Mouse (Mus musculus): ENCODE data around the gene Gm15737. TPM values are rescaled to one million over a fixed set of nuclear protein-coding genes. Genes with fewer than 3 reads are reported as not detected.

Gm15737 gene
- 0.21 and 0.24 TPM in 2 replicates for polyA plus RNA-seq (2015; fragmentation: Nextera tagmentation; extraction: Ambion mirVana)

DNA sequence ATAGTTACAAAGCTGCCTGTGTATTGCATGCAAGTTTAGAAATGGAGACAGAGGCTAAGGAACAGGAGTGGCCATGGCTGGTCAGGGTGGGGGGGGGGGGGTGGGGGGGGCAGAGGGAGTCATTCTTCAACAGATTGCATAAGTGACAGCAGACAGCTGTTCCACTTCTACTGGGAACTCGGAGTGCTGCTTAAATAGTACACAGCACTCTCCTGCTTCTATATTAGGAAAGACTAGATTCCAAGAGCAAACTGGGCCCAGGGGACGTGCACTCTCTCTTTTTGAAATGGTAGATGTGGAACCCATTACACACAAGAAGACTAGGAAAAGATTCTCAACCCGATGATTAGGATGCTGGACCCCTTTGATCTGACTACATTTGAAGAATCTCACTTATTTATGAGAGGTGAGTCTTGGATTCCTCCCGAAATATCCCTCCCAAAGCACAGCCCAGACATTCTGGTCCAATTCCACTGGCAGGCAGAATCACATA is at the start of gene Gm15737:
Gene Gm15737 (plus strand): TSS at position 269 of the 493 bp plus-strand sequence.
- Histone ChIP-seq H3K27me3 (no peaks in the 10 kb centered on the region), H3K4me2 (peak within 1 kb of the TSS; percentile 44), H3K4me1 (replicated peaks) (peaks cover 27% of the 10 kb centered on the region), H3K27ac (peak within 1 kb of the TSS; percentile 95), H3K9ac (peak within 1 kb of the TSS; percentile 30), H3K9me3 (replicated peaks) (no peaks in the 10 kb centered on the region), H3K36me3 (peaks cover 28% of the 10 kb centered on the region), H3K4me3 (peak within 1 kb of the TSS; percentile 9)
- peak; percentile 89 for ATAC-seq (replicated peaks; ENCODE audit: insufficient number of reproducible peaks, insufficient read depth, low FRiP score, low read depth)
- WGBS: 23% methylated on average over 4 of the region's 4 CpGs

GRCm38 (mm10) chr6:92821606-92822005 is 47.6 kb upstream of the Gm15737 start:
- Histone ChIP-seq H3K36me3 (no peaks in the 10 kb centered on the region), H3K27ac (no peak overlapping the region), H3K27me3 (no peaks in the 10 kb centered on the region), H3K9ac (no peak overlapping the region), H3K4me2 (no peak overlapping the region), H3K4me1 (replicated peaks) (peaks cover 6% of the 10 kb centered on the region), H3K4me3 (no peak overlapping the region), H3K9me3 (replicated peaks) (no peaks in the 10 kb centered on the region)
- WGBS: 65% methylated on average over 5 of the region's 5 CpGs
- ATAC-seq (replicated peaks; ENCODE audit: insufficient number of reproducible peaks, insufficient read depth, low FRiP score, low read depth): no peak

GRCm38 (mm10) chr6:92822006-92822405 is 47.2 kb upstream of the Gm15737 start:
- no peak overlapping the region for H3K4me2 ChIP-seq
- H3K4me3 ChIP-seq: no peak overlapping the region
- no peak overlapping the region for H3K9ac ChIP-seq
- no peaks in the 10 kb centered on the region for H3K27me3 ChIP-seq
- peaks cover 7% of the 10 kb centered on the region for H3K4me1 ChIP-seq (replicated peaks)
- WGBS: 68% methylated on average over 6 of the region's 6 CpGs
- no peak for ATAC-seq (replicated peaks; ENCODE audit: insufficient number of reproducible peaks, insufficient read depth, low FRiP score, low read depth)
- no peaks in the 10 kb centered on the region for H3K36me3 ChIP-seq
- H3K27ac ChIP-seq: no peak overlapping the region
- no peaks in the 10 kb centered on the region for H3K9me3 ChIP-seq (replicated peaks)

DNA sequence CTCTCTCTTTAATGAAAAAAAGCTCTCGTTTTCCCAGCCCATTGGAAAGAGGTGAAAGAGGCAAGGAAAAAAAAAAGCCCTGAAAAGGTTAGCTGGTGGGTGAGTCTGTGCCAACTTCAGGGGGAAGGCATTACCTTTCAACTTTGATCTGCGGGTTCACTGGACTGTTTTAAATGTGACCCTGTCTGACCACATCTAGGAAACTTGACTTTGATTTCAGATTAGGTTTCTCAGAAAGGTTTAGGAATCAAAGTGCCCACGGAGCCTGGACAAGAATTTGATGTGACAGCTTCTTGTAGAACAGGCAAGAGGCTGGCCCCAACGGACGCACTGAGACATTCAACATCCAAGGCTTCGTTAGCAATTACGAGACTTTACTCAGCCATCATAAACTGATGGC is 45.2 kb upstream of the Gm15737 start:
- Histone ChIP-seq H3K4me3 (no peak overlapping the region), H3K27ac (no peak overlapping the region), H3K4me1 (replicated peaks) (peaks cover 19% of the 10 kb centered on the region), H3K4me2 (no peak overlapping the region), H3K9me3 (replicated peaks) (no peaks in the 10 kb centered on the region), H3K9ac (no peak overlapping the region), H3K36me3 (no peaks in the 10 kb centered on the region), H3K27me3 (no peaks in the 10 kb centered on the region)
- WGBS: 82% methylated on average over 7 of the region's 7 CpGs
- no peak for ATAC-seq (replicated peaks; ENCODE audit: insufficient number of reproducible peaks, insufficient read depth, low FRiP score, low read depth)

GRCm38 (mm10) chr6:92826561-92826960 is 42.6 kb upstream of the Gm15737 start:
- WGBS: 70% methylated on average over 5 of the region's 5 CpGs
- no peak for ATAC-seq (replicated peaks; ENCODE audit: insufficient number of reproducible peaks, insufficient read depth, low FRiP score, low read depth)
- Histone ChIP-seq H3K9me3 (replicated peaks) (no peaks in the 10 kb centered on the region), H3K27ac (no peak overlapping the region), H3K36me3 (no peaks in the 10 kb centered on the region), H3K9ac (no peak overlapping the region), H3K27me3 (no peaks in the 10 kb centered on the region), H3K4me3 (no peak overlapping the region), H3K4me2 (no peak overlapping the region), H3K4me1 (replicated peaks) (peaks cover 26% of the 10 kb centered on the region)

- Histone ChIP-seq H3K4me1 (replicated peaks) (peaks cover 26% of the 10 kb centered on the region), H3K4me3 (no peak overlapping the region), H3K9ac (no peak overlapping the region), H3K36me3 (no peaks in the 10 kb centered on the region), H3K27ac (peak overlapping the region; percentile 7), H3K27me3 (no peaks in the 10 kb centered on the region), H3K4me2 (peak overlapping the region; percentile 6; the same call in 1 of the 2 replicates), H3K9me3 (replicated peaks) (no peaks in the 10 kb centered on the region)
- no peak for ATAC-seq (replicated peaks; ENCODE audit: insufficient number of reproducible peaks, insufficient read depth, low FRiP score, low read depth)
- WGBS: 25% methylated on average over 5 of the region's 5 CpGs
These were observed 41.8 kb upstream of the Gm15737 start for GRCm38 (mm10) chr6:92827360-92827759.

GRCm38 (mm10) chr6:92829148-92829547 is 40.0 kb upstream of the Gm15737 start:
- no peak overlapping the region for H3K4me2 ChIP-seq
- H3K27ac ChIP-seq: no peak overlapping the region
- H3K9ac ChIP-seq: no peak overlapping the region
- 95% methylated on average over 2 of the region's 2 CpGs for WGBS
- no peaks in the 10 kb centered on the region; the same call in 1 of the 2 replicates for H3K36me3 ChIP-seq
- no peaks in the 10 kb centered on the region for H3K9me3 ChIP-seq (replicated peaks)
- H3K4me1 ChIP-seq (replicated peaks): peaks cover 26% of the 10 kb centered on the region
- no peak overlapping the region for H3K4me3 ChIP-seq
- H3K27me3 ChIP-seq: no peaks in the 10 kb centered on the region
- ATAC-seq (replicated peaks; ENCODE audit: insufficient number of reproducible peaks, insufficient read depth, low FRiP score, low read depth): no peak

GRCm38 (mm10) chr6:92831106-92831505 is 38.1 kb upstream of the Gm15737 start:
- no peak overlapping the region for H3K4me2 ChIP-seq
- no peak overlapping the region for H3K9ac ChIP-seq
- ATAC-seq (replicated peaks; ENCODE audit: insufficient number of reproducible peaks, insufficient read depth, low FRiP score, low read depth): no peak
- 86% methylated on average over 2 of the region's 2 CpGs for WGBS
- H3K4me3 ChIP-seq: no peak overlapping the region
- H3K9me3 ChIP-seq (replicated peaks): no peaks in the 10 kb centered on the region
- peaks cover 31% of the 10 kb centered on the region for H3K4me1 ChIP-seq (replicated peaks)
- H3K27ac ChIP-seq: no peak overlapping the region
- no peaks in the 10 kb centered on the region; the same call in 1 of the 2 replicates for H3K36me3 ChIP-seq
- no peaks in the 10 kb centered on the region for H3K27me3 ChIP-seq

DNA sequence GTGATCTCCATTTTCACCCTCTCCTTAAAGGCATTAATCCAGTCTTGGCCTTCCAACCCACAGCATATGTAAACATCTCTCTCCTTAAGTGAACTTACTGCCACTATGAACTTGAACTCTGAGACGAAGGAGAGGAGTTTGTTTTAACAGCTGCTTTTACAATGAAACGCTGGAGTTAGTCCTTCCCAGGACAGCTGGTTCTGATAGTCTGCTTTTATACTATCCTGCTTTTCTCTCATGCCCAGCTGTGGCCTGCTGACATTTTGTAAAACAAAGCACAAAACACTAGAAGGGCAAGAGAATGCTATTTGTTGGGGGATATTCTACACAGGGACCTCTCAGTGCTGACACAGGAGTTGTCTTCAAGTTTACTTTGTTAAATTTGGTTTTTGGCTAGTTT is 27.2 kb upstream of the Gm15737 start:
- no peak for ATAC-seq (replicated peaks; ENCODE audit: insufficient number of reproducible peaks, insufficient read depth, low FRiP score, low read depth)
- H3K9me3 ChIP-seq (replicated peaks): no peaks in the 10 kb centered on the region
- H3K27me3 ChIP-seq: no peaks in the 10 kb centered on the region
- no peak overlapping the region for H3K27ac ChIP-seq
- no peak overlapping the region for H3K4me2 ChIP-seq
- no peaks in the 10 kb centered on the region for H3K36me3 ChIP-seq
- 41% methylated on average over 2 of the region's 2 CpGs for WGBS
- H3K4me3 ChIP-seq: no peak overlapping the region
- no peak overlapping the region for H3K9ac ChIP-seq
- H3K4me1 ChIP-seq (replicated peaks): peaks cover 11% of the 10 kb centered on the region

DNA sequence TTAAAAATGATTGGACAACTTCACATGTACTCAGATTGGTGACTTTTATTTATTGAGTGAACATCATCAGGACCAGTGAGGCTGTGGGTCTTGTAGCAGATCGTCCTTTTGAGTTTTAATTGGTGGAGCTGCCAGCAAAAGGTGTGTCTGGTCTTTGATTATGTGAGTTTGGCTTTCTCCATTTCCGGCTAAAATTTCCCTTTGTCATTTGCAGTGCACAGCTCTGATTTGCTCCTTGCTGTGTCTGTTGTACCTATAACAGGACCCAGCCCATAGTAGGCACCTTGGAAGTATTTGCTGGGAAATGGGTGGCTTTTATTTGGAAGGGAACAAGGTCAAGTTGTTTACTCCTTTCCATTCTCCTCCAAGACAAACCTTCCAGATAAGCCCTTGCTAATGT is 25.7 kb upstream of the Gm15737 start:
- no peaks in the 10 kb centered on the region for H3K27me3 ChIP-seq
- H3K4me1 ChIP-seq (replicated peaks): peaks cover 11% of the 10 kb centered on the region
- H3K36me3 ChIP-seq: peaks cover 4% of the 10 kb centered on the region
- no peak for ATAC-seq (replicated peaks; ENCODE audit: insufficient number of reproducible peaks, insufficient read depth, low FRiP score, low read depth)
- no peaks in the 10 kb centered on the region for H3K9me3 ChIP-seq (replicated peaks)
- WGBS: 82% methylated on average over 2 of the region's 2 CpGs
- no peak overlapping the region for H3K4me3 ChIP-seq
- no peak overlapping the region for H3K9ac ChIP-seq
- no peak overlapping the region for H3K4me2 ChIP-seq
- H3K27ac ChIP-seq: no peak overlapping the region

DNA sequence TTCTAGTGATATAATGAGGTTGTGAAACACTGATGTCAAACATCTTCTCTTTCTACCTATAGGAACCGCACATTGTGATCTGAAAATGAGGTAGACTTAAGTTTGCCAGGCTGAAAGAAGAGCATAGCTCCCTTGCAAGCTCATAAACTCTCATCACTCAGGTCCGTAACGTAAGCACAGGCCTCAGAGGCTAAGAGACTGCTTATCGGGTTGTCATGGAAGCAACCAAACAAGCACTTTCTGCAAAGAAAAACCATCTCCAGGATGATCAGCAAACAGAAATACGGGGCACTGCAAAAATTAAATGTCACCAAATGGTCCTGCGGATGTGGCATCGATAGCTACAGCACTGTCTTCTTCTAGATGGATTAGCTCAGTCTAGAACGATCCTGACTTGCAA is 23.3 kb upstream of the Gm15737 start:
- no peak overlapping the region for H3K4me3 ChIP-seq
- no peaks in the 10 kb centered on the region for H3K9me3 ChIP-seq (replicated peaks)
- H3K4me1 ChIP-seq (replicated peaks): peaks cover 27% of the 10 kb centered on the region
- 54% methylated on average over 8 of the region's 8 CpGs for WGBS
- no peak overlapping the region for H3K9ac ChIP-seq
- H3K27me3 ChIP-seq: no peaks in the 10 kb centered on the region
- ATAC-seq (replicated peaks; ENCODE audit: insufficient number of reproducible peaks, insufficient read depth, low FRiP score, low read depth): no peak
- H3K4me2 ChIP-seq: 0 out of 2 replicates have a peak overlapping the region, but pooled peaks have one; percentile 9
- peaks cover 5% of the 10 kb centered on the region for H3K36me3 ChIP-seq
- peak overlapping the region; percentile 68 for H3K27ac ChIP-seq

GRCm38 (mm10) chr6:92846614-92847013 is 22.5 kb upstream of the Gm15737 start:
- peaks cover 30% of the 10 kb centered on the region for H3K4me1 ChIP-seq (replicated peaks)
- no peak for ATAC-seq (replicated peaks; ENCODE audit: insufficient number of reproducible peaks, insufficient read depth, low FRiP score, low read depth)

More at GRCm38 (mm10) chr6:92846614-92847013, 22.5 kb upstream of the Gm15737 start:
- Histone ChIP-seq H3K9ac (no peak overlapping the region), H3K36me3 (peaks cover 5% of the 10 kb centered on the region), H3K27ac (peak overlapping the region; percentile 68), H3K9me3 (replicated peaks) (no peaks in the 10 kb centered on the region), H3K4me2 (no peak overlapping the region), H3K4me3 (no peak overlapping the region), H3K27me3 (no peaks in the 10 kb centered on the region)
- 34% methylated on average over 4 of the region's 4 CpGs for whole genome bisulfite sequencing
